Mouse (Mus musculus): Measurements from ENCODE around the gene Rbfox1.

DNA sequence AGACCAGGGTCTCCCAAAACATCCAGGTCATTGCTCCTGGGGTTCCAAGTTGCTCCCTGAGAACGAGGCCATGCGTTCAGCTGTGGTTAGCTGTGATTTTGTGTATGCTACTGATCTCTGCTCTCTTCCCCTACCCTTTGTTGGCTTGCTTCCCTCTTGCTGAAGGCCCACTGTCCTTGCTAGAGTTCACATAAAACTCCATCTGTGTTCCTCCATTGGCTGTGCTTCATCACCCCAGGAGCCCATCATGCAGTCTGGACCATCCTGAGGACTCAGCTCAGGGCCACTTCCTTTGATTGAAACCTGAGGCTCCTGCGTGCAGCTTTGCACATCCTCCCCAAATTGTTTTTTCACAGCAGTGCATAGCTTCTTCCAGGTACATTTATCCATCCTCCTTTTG lies 600.5 kb downstream of the Rbfox1 start:
- TF ChIP-seq CTCF (IDR thresholded peaks at IDR 0.05; ENCODE audit: control insufficient read depth, insufficient read depth, insufficient read length): no peak
- no peak for TF ChIP-seq USF1 (IDR thresholded peaks at IDR 0.05; ENCODE audit: low read depth)
- no peak for TF ChIP-seq MAX (IDR thresholded peaks at IDR 0.05)
- no peak for TF ChIP-seq CEBPB (IDR thresholded peaks at IDR 0.05; ENCODE audit: low read depth)
- no peak for TF ChIP-seq MYOD1 (IDR thresholded peaks at IDR 0.05; ENCODE audit: control insufficient read depth, insufficient read length, low read depth)
- no peak for TF ChIP-seq MYOG (IDR thresholded peaks at IDR 0.05; ENCODE audit: control insufficient read depth, extremely low read depth, insufficient read length)

Measured in C2C12 (cell line).